Mouse (Mus musculus): ENCODE results near the gene Adamts3.

The Adamts3 gene

DNA sequence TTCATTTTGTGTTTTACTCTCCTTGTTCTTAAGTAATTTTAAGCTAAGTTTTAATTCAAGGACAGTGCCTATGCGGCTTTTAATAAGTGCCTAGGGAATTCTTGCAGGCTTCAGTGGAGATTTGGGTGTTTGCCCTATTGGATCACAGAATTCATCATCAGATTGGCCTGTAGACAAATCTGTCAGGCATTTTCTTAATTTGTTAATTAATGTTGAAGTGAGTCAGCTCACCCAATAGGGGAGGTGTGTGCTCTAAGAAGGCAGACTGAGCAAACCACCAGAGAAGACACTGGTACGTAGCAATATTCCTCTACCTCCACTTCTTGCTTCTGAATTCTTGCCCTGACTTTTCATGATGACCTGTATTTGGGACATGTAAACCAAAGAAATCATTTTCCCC, 247.7 kb downstream of the Adamts3 start:
- in situ Hi-C loops (cut with MboI; ENCODE audit: low pct_unique_long_range_greater_than_20kb in 1 of 2, low sequenced_read_pairs in 2 of 2, unreplicated experiment in 1 of 2): no loop called here

DNA sequence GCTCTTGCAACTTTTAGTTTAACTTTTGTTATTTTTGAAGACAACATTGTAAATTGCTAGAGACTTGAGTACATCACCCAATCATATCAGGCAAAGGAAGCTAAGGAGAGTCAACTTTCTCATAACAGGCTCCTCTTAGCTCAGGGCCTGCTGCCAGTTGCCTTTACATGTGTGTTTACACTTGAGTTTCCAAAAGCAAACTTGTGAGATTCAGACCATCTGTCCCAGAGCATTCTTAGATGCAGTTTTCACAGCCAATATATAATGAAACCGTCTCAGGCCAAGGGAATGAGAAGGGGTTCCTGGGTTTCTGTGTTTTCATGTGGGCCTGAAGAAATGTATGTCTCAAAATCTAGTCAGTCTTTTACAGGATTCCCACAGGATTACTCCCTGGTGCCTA, 251.5 kb downstream of the Adamts3 start:
- in situ Hi-C loops (cut with MboI; ENCODE audit: low pct_unique_long_range_greater_than_20kb in 1 of 2, low sequenced_read_pairs in 2 of 2, unreplicated experiment in 1 of 2): no loop called here

Data from mouse embryonic stem cell (cell line).